Mouse (Mus musculus) stomach, postnatal 0 days (tissue): Measurements from ENCODE around the gene Oosp3. TPM values are rescaled to one million over a fixed set of nuclear protein-coding genes. Genes with fewer than 3 reads are reported as not detected.
A peak's percentile ranks its signal among the peaks of the same experiment; 100 is the strongest.

Source experiments
- ATAC-seq: fragments of 200-750 bp; cut with Nextera tagmentation; 2 replicates; pipeline ENCODE4 v1.8.0; 2017; ENCODE audit not compliant: low FRiP score, low TSS enrichment
- DNase-seq: peaks from one replicate; pipeline ENCODE4 v3.0.0-alpha.2; 2016; ENCODE audit warnings: low spot score
- H3K27ac ChIP-seq: fragments of 300-500 bp; sonication (generic); replicated peaks from 2 replicates; pipeline ENCODE4 v1.5.1; 2014; ENCODE audit warnings: mild to moderate bottlenecking, control low read depth
- H3K27me3 ChIP-seq: fragments of 300-500 bp; sonication (generic); 2 replicates; pipeline ENCODE4 v1.6.1; 2014; ENCODE audit warnings: low read length; ENCODE audit not compliant: control insufficient read depth, insufficient read depth
- H3K36me3 ChIP-seq: fragments of 300-500 bp; sonication (generic); 2 replicates; pipeline ENCODE4 v1.6.1; 2014; ENCODE audit warnings: low read length, mixed read lengths; ENCODE audit not compliant: control insufficient read depth, insufficient read depth
- H3K4me1 ChIP-seq: fragments of 300-500 bp; sonication (generic); replicated peaks from 2 replicates; pipeline ENCODE4 v1.6.1; 2014; ENCODE audit warnings: antibody characterized with exemption; ENCODE audit not compliant: control insufficient read depth, insufficient read depth
- H3K4me2 ChIP-seq: fragments of 300-500 bp; sonication (generic); replicated peaks from 2 replicates; pipeline ENCODE4 v1.6.1; 2014; ENCODE audit warnings: low read depth, mild to moderate bottlenecking, control low read depth, moderate library complexity
- H3K4me3 ChIP-seq: fragments of 300-500 bp; sonication (generic); 2 replicates; pipeline ENCODE4 v1.5.1; 2014; ENCODE audit warnings: low read depth, low read length, control low read depth
- H3K9ac ChIP-seq: fragments of 300-500 bp; sonication (generic); 2 replicates; pipeline ENCODE4 v1.6.1; 2014; ENCODE audit warnings: mild to moderate bottlenecking, low read length, control low read depth, mixed read lengths
- H3K9me3 ChIP-seq: fragments of 300-500 bp; sonication (generic); 2 replicates; pipeline ENCODE4 v1.6.1; 2016; ENCODE audit warnings: low read length; ENCODE audit not compliant: control insufficient read depth
- CTCF ChIP-seq: IDR thresholded peaks from 2 replicates; pipeline ENCODE4 v1.5.1; 2016; ENCODE audit warnings: antibody characterized with exemption, low read depth, mild to moderate bottlenecking, moderate library complexity
- EP300 ChIP-seq: optimal IDR thresholded peaks from 2 replicates; pipeline ENCODE3; 2016; ENCODE audit warnings: antibody characterized with exemption
- WGBS: fragments of 180-500 bp; shearing (Covaris S2); extraction: QIAGEN DNeasy Blood & Tissue Kit; methylation state at CpG from one replicate; pipeline ENCODE4 v1.1.7; 2014; 5-methylcytosine and 5-hydroxymethylcytosine counted together
- polyA plus RNA-seq: library from polyadenylated mRNA; unstranded; fragments of >200 nt; fragmentation: Nextera tagmentation; extraction: Ambion mirVana; gene quantifications from 2 replicates; pipeline ENCODE4 v1.2.1, GENCODE M21; 2015

The Oosp3 gene
- polyA plus RNA-seq, 1 experiment from 2014 or later, result not detected

- Histone ChIP-seq H3K4me2 (no peak overlapping the region), H3K27me3 (no peaks in the 10 kb centered on the region), H3K9ac (no peak overlapping the region), H3K9me3 (no peaks in the 10 kb centered on the region), H3K4me1 (no peaks in the 10 kb centered on the region), H3K36me3 (no peaks in the 10 kb centered on the region), H3K27ac (no peak overlapping the region), H3K4me3 (no peak overlapping the region)
- no peak for DNase-seq
- 45% methylated on average over 1 of the region's 1 CpGs for WGBS
- no peak for TF ChIP-seq EP300
- TF ChIP-seq CTCF, result no peak
- ATAC-seq, result no peak
Measured at GRCm38 (mm10) chr19:11691454-11691853, 5.4 kb upstream of the Oosp3 start.

- 77% methylated on average over 6 of the region's 6 CpGs for WGBS
- no peak for TF ChIP-seq CTCF
- no peak for TF ChIP-seq EP300
- no peak for ATAC-seq
- Histone ChIP-seq H3K36me3 (no peaks in the 10 kb centered on the region), H3K9ac (no peak overlapping the region), H3K4me1 (no peaks in the 10 kb centered on the region), H3K4me2 (no peak overlapping the region), H3K27ac (no peak overlapping the region), H3K27me3 (no peaks in the 10 kb centered on the region), H3K9me3 (no peaks in the 10 kb centered on the region), H3K4me3 (no peak overlapping the region)
- no peak for DNase-seq
Measured at GRCm38 (mm10) chr19:11698342-11698741, 1.5 kb downstream of the Oosp3 start.

GRCm38 (mm10) chr19:11712451-11712850, 15.6 kb downstream of the Oosp3 start:
- Histone ChIP-seq H3K9me3 (no peaks in the 10 kb centered on the region), H3K27me3 (no peaks in the 10 kb centered on the region), H3K4me3 (no peak overlapping the region), H3K27ac (no peak overlapping the region), H3K4me1 (no peaks in the 10 kb centered on the region), H3K36me3 (no peaks in the 10 kb centered on the region), H3K9ac (no peak overlapping the region), H3K4me2 (no peak overlapping the region)
- 78% methylated on average over 4 of the region's 4 CpGs for WGBS
- ATAC-seq (no peak), DNase-seq (no peak)
- TF ChIP-seq EP300, result no peak
- no peak for TF ChIP-seq CTCF

- Histone ChIP-seq H3K27ac (no peak overlapping the region), H3K36me3 (no peaks in the 10 kb centered on the region), H3K4me3 (no peak overlapping the region), H3K4me2 (no peak overlapping the region), H3K9me3 (no peaks in the 10 kb centered on the region), H3K4me1 (no peaks in the 10 kb centered on the region), H3K27me3 (no peaks in the 10 kb centered on the region), H3K9ac (no peak overlapping the region)
- WGBS, result 86% methylated on average over 3 of the region's 3 CpGs
- ATAC-seq, result no peak
- no peak for DNase-seq
- TF ChIP-seq CTCF (no peak), EP300 (no peak)
Measured at GRCm38 (mm10) chr19:11720071-11720470, 23.2 kb downstream of the Oosp3 start.

- ATAC-seq, result no peak
- Histone ChIP-seq H3K4me2 (no peak overlapping the region), H3K9ac (no peak overlapping the region)
Measured at GRCm38 (mm10) chr19:11723870-11724269, 27.0 kb downstream of the Oosp3 start.

GRCm38 (mm10) chr19:11724275-11724674, 27.4 kb downstream of the Oosp3 start:
- WGBS, result 19% methylated on average over 6 of the region's 6 CpGs
- H3K4me1 ChIP-seq, result no peaks in the 10 kb centered on the region
- peak; percentile 79 for ATAC-seq
- peak; percentile 60 for DNase-seq
- no peak overlapping the region for H3K4me2 ChIP-seq
- no peaks in the 10 kb centered on the region for H3K27me3 ChIP-seq
- no peaks in the 10 kb centered on the region for H3K9me3 ChIP-seq
- H3K27ac ChIP-seq, result no peak overlapping the region
- H3K4me3 ChIP-seq, result no peak overlapping the region
- no peaks in the 10 kb centered on the region for H3K36me3 ChIP-seq
- TF ChIP-seq EP300, result no peak
- no peak for TF ChIP-seq CTCF
- H3K9ac ChIP-seq, result no peak overlapping the region

More at GRCm38 (mm10) chr19:11723870-11724269, 27.0 kb downstream of the Oosp3 start:
- no peaks in the 10 kb centered on the region for H3K4me1 ChIP-seq
- 27% methylated on average over 2 of the region's 2 CpGs for WGBS
- H3K27ac ChIP-seq, result no peak overlapping the region
- H3K4me3 ChIP-seq, result no peak overlapping the region
- no peak for DNase-seq
- no peaks in the 10 kb centered on the region for H3K27me3 ChIP-seq
- H3K9me3 ChIP-seq, result no peaks in the 10 kb centered on the region
- TF ChIP-seq CTCF (no peak), EP300 (no peak)
- H3K36me3 ChIP-seq, result no peaks in the 10 kb centered on the region
